Mouse (Mus musculus): ENCODE results near the gene Tmod2. TPM values are rescaled to one million over a fixed set of nuclear protein-coding genes. Genes with fewer than 3 reads are reported as not detected.

Tmod2 gene
- total RNA-seq, 1 experiment: 6.1 TPM

GRCm38 (mm10) chr9:75630823-75631454, 19.8 kb upstream of the Tmod2 start:
- Histone ChIP-seq H3K27ac (ENCODE audit: insufficient read depth, low read depth, low read length, poor library complexity, severe bottlenecking) (no peak overlapping the region), H3K36me3 (ENCODE audit: control insufficient read depth, insufficient read depth, low read length, poor library complexity, severe bottlenecking) (no peaks in the 10 kb centered on the region), H3K4me3 (ENCODE audit: insufficient read depth in 1 of 2, low read depth in 1 of 2, low read length in 2 of 2, poor library complexity in 1 of 2, severe bottlenecking in 1 of 2) (no peak overlapping the region), H3K9me3 (ENCODE audit: control insufficient read depth, insufficient read depth, low read depth, low read length) (no peaks in the 10 kb centered on the region), H3K4me1 (ENCODE audit: control insufficient read depth in 2 of 2, insufficient read depth in 2 of 2, low read length in 2 of 2, poor library complexity in 1 of 2) (no peaks in the 10 kb centered on the region), H3K9ac (ENCODE audit: insufficient read depth, low read depth, low read length, poor library complexity, severe bottlenecking) (no peak overlapping the region)
- DNase-seq (ENCODE audit: low read depth, low spot score): no peak
- TF ChIP-seq CHD2 (IDR thresholded peaks at IDR 0.05; ENCODE audit: low read depth, low read length) (no peak), ZC3H11A (IDR thresholded peaks at IDR 0.05; ENCODE audit: borderline replicate concordance, low read depth, low read length) (no peak), ZNF384 (IDR thresholded peaks at IDR 0.05; ENCODE audit: low read depth, low read length) (no peak), MAFK (IDR thresholded peaks at IDR 0.05; ENCODE audit: insufficient read depth, low read depth, low read length) (no peak)
- in situ Hi-C loops (cut with MboI; ENCODE audit: low sequenced_read_pairs in 2 of 2, unreplicated experiment in 2 of 2): no loop called here

GRCm38 (mm10) chr9:75626308-75626604, 15.1 kb upstream of the Tmod2 start:
- H3K9ac ChIP-seq (ENCODE audit: insufficient read depth, low read depth, low read length, poor library complexity, severe bottlenecking): peak overlapping the region; percentile 91
- no peaks in the 10 kb centered on the region for H3K36me3 ChIP-seq (ENCODE audit: control insufficient read depth, insufficient read depth, low read length, poor library complexity, severe bottlenecking)
- H3K27ac ChIP-seq (ENCODE audit: insufficient read depth, low read depth, low read length, poor library complexity, severe bottlenecking): no peak overlapping the region
- no peaks in the 10 kb centered on the region for H3K4me1 ChIP-seq (ENCODE audit: control insufficient read depth in 2 of 2, insufficient read depth in 2 of 2, low read length in 2 of 2, poor library complexity in 1 of 2)
- H3K4me3 ChIP-seq (ENCODE audit: insufficient read depth in 1 of 2, low read depth in 1 of 2, low read length in 2 of 2, poor library complexity in 1 of 2, severe bottlenecking in 1 of 2): peak overlapping the region; percentile 82 to 89
- in situ Hi-C loops (cut with MboI; ENCODE audit: low sequenced_read_pairs in 2 of 2, unreplicated experiment in 2 of 2): no loop called here
- no peaks in the 10 kb centered on the region for H3K9me3 ChIP-seq (ENCODE audit: control insufficient read depth, insufficient read depth, low read depth, low read length)
- no peak for TF ChIP-seq HCFC1 (IDR thresholded peaks at IDR 0.05; ENCODE audit: borderline replicate concordance, insufficient read depth, low read length)
- no peak for TF ChIP-seq CHD2 (IDR thresholded peaks at IDR 0.05; ENCODE audit: low read depth, low read length)
- TF ChIP-seq MAFK (IDR thresholded peaks at IDR 0.05; ENCODE audit: insufficient read depth, low read depth, low read length): no peak
- no peak for TF ChIP-seq ZNF384 (IDR thresholded peaks at IDR 0.05; ENCODE audit: low read depth, low read length)
- no peak for TF ChIP-seq ZC3H11A (IDR thresholded peaks at IDR 0.05; ENCODE audit: borderline replicate concordance, low read depth, low read length)
- DNase-seq (ENCODE audit: low read depth, low spot score): no peak

GRCm38 (mm10) chr9:75625556-75626307, 14.6 kb upstream of the Tmod2 start, which contains the start of gene Lysmd2:
TSS of gene Lysmd2 (plus strand) at chr9:75625741.
- no peak within 1 kb of the TSS for H3K27ac ChIP-seq (ENCODE audit: insufficient read depth, low read depth, low read length, poor library complexity, severe bottlenecking)
- no peaks in the 10 kb centered on the region for H3K36me3 ChIP-seq (ENCODE audit: control insufficient read depth, insufficient read depth, low read length, poor library complexity, severe bottlenecking)
- in situ Hi-C loops (cut with MboI; ENCODE audit: low sequenced_read_pairs in 2 of 2, unreplicated experiment in 2 of 2): no loop called here
- TF ChIP-seq MAFK (IDR thresholded peaks at IDR 0.05; ENCODE audit: insufficient read depth, low read depth, low read length): no peak
- TF ChIP-seq ZNF384 (IDR thresholded peaks at IDR 0.05; ENCODE audit: low read depth, low read length): no peak
- TF ChIP-seq CHD2 (IDR thresholded peaks at IDR 0.05; ENCODE audit: low read depth, low read length): no peak
- no peak for TF ChIP-seq ZC3H11A (IDR thresholded peaks at IDR 0.05; ENCODE audit: borderline replicate concordance, low read depth, low read length)
- no peak; the same call in 1 of the 2 replicates for TF ChIP-seq HCFC1 (IDR thresholded peaks at IDR 0.05; ENCODE audit: borderline replicate concordance, insufficient read depth, low read length)
- peak within 1 kb of the TSS; percentile 82 to 89 for H3K4me3 ChIP-seq (ENCODE audit: insufficient read depth in 1 of 2, low read depth in 1 of 2, low read length in 2 of 2, poor library complexity in 1 of 2, severe bottlenecking in 1 of 2)
- peak; percentile 30 for DNase-seq (ENCODE audit: low read depth, low spot score)
- H3K9me3 ChIP-seq (ENCODE audit: control insufficient read depth, insufficient read depth, low read depth, low read length): no peaks in the 10 kb centered on the region
- H3K4me1 ChIP-seq (ENCODE audit: control insufficient read depth in 2 of 2, insufficient read depth in 2 of 2, low read length in 2 of 2, poor library complexity in 1 of 2): no peaks in the 10 kb centered on the region
- peak within 1 kb of the TSS; percentile 91 for H3K9ac ChIP-seq (ENCODE audit: insufficient read depth, low read depth, low read length, poor library complexity, severe bottlenecking)

GRCm38 (mm10) chr9:75624983-75625555, 13.9 kb upstream of the Tmod2 start:
- in situ Hi-C loops (cut with MboI; ENCODE audit: low sequenced_read_pairs in 2 of 2, unreplicated experiment in 2 of 2): no loop called here
- TF ChIP-seq HCFC1 (IDR thresholded peaks at IDR 0.05; ENCODE audit: borderline replicate concordance, insufficient read depth, low read length) (no peak), ZC3H11A (IDR thresholded peaks at IDR 0.05; ENCODE audit: borderline replicate concordance, low read depth, low read length) (no peak), CHD2 (IDR thresholded peaks at IDR 0.05; ENCODE audit: low read depth, low read length) (no peak), ZNF384 (IDR thresholded peaks at IDR 0.05; ENCODE audit: low read depth, low read length) (no peak), MAFK (IDR thresholded peaks at IDR 0.05; ENCODE audit: insufficient read depth, low read depth, low read length) (no peak)
- Histone ChIP-seq H3K4me3 (ENCODE audit: insufficient read depth in 1 of 2, low read depth in 1 of 2, low read length in 2 of 2, poor library complexity in 1 of 2, severe bottlenecking in 1 of 2) (peak overlapping the region; percentile 82 to 89), H3K36me3 (ENCODE audit: control insufficient read depth, insufficient read depth, low read length, poor library complexity, severe bottlenecking) (no peaks in the 10 kb centered on the region), H3K4me1 (ENCODE audit: control insufficient read depth in 2 of 2, insufficient read depth in 2 of 2, low read length in 2 of 2, poor library complexity in 1 of 2) (no peaks in the 10 kb centered on the region), H3K9me3 (ENCODE audit: control insufficient read depth, insufficient read depth, low read depth, low read length) (no peaks in the 10 kb centered on the region), H3K9ac (ENCODE audit: insufficient read depth, low read depth, low read length, poor library complexity, severe bottlenecking) (peak overlapping the region; percentile 91), H3K27ac (ENCODE audit: insufficient read depth, low read depth, low read length, poor library complexity, severe bottlenecking) (no peak overlapping the region)
- DNase-seq (ENCODE audit: low read depth, low spot score): peak; percentile 11

Data from ES-E14 (cell line).